Mouse (Mus musculus) neural tube, embryonic 15.5 days (tissue): ENCODE measurements around the gene Exosc2. TPM values are rescaled to one million over a fixed set of nuclear protein-coding genes. Genes with fewer than 3 reads are reported as not detected.
"Not testable (repeated sequence)": the region's sequence is repeated elsewhere in the genome, so short reads cannot be mapped to it uniquely, and the experiment has no call there.

Source experiments
- ATAC-seq: fragments of 200-750 bp; cut with Nextera tagmentation; 2 replicates; pipeline ENCODE4 v1.8.0; 2017; ENCODE audit warnings: mild to moderate bottlenecking, moderate TSS enrichment, moderate library complexity; ENCODE audit not compliant: low FRiP score
- H3K27ac ChIP-seq: fragments of 300-500 bp; sonication (generic); replicated peaks from 2 replicates; pipeline ENCODE4 v1.5.1; 2015; ENCODE audit warnings: mild to moderate bottlenecking, inconsistent platforms
- H3K27me3 ChIP-seq: fragments of 300-500 bp; sonication (generic); replicated peaks from 2 replicates; pipeline ENCODE4 v1.6.1; 2015; ENCODE audit warnings: inconsistent platforms
- H3K36me3 ChIP-seq: fragments of 300-500 bp; sonication (generic); 2 replicates; pipeline ENCODE4 v1.6.1; 2015; ENCODE audit warnings: inconsistent platforms
- H3K4me1 ChIP-seq: fragments of 300-500 bp; sonication (generic); 2 replicates; pipeline ENCODE4 v1.6.1; 2015; ENCODE audit warnings: inconsistent platforms
- H3K4me2 ChIP-seq: fragments of 300-500 bp; sonication (generic); 2 replicates; pipeline ENCODE4 v1.6.1; 2015; ENCODE audit warnings: inconsistent platforms, mild to moderate bottlenecking, moderate library complexity
- H3K4me3 ChIP-seq: fragments of 300-500 bp; sonication (generic); replicated peaks from 2 replicates; pipeline ENCODE4 v1.5.1; 2015; ENCODE audit warnings: mild to moderate bottlenecking, inconsistent platforms
- H3K9ac ChIP-seq: fragments of 300-500 bp; sonication (generic); replicated peaks from 2 replicates; pipeline ENCODE4 v1.6.1; 2015; ENCODE audit warnings: mild to moderate bottlenecking, inconsistent platforms
- H3K9me3 ChIP-seq: fragments of 300-500 bp; sonication (generic); replicated peaks from 2 replicates; pipeline ENCODE4 v1.6.1; 2016; ENCODE audit warnings: inconsistent platforms
- WGBS: fragments of 180-500 bp; shearing (Covaris S2); methylation state at CpG from one replicate; pipeline ENCODE4 v1.1.7; 2015; ENCODE audit warnings: mixed read lengths; 5-methylcytosine and 5-hydroxymethylcytosine counted together
- polyA plus RNA-seq: library from polyadenylated mRNA; unstranded; fragments of >200 nt; fragmentation: Nextera tagmentation; extraction: Ambion mirVana; gene quantifications from 2 replicates; pipeline ENCODE4 v1.2.1, GENCODE M21; 2015

Gene Exosc2
- polyA plus RNA-seq, 1 experiment from 2014 or later, result 40.3 TPM

- not testable (repeated sequence) for H3K27me3 ChIP-seq, H3K9me3 ChIP-seq, ATAC-seq, H3K27ac ChIP-seq, H3K4me2 ChIP-seq, H3K4me1 ChIP-seq, H3K9ac ChIP-seq, H3K4me3 ChIP-seq
- 87% methylated on average over 15 of the region's 15 CpGs for WGBS
- H3K36me3 ChIP-seq, result peaks cover 44% of the 10 kb centered on the region
These were observed 10.7 kb downstream of the Exosc2 start for GRCm38 (mm10) chr2:31681051-31681707.

GRCm38 (mm10) chr2:31681731-31682235 is 11.3 kb downstream of the Exosc2 start:
- Histone ChIP-seq H3K4me2 (no peak overlapping the region), H3K9ac (no peak overlapping the region), H3K27me3 (no peaks in the 10 kb centered on the region), H3K4me1 (no peaks in the 10 kb centered on the region), H3K4me3 (no peak overlapping the region), H3K36me3 (peaks cover 38% of the 10 kb centered on the region), H3K27ac (no peak overlapping the region), H3K9me3 (no peaks in the 10 kb centered on the region)
- ATAC-seq, result no peak
- 81% methylated on average over 6 of the region's 6 CpGs for WGBS

DNA sequence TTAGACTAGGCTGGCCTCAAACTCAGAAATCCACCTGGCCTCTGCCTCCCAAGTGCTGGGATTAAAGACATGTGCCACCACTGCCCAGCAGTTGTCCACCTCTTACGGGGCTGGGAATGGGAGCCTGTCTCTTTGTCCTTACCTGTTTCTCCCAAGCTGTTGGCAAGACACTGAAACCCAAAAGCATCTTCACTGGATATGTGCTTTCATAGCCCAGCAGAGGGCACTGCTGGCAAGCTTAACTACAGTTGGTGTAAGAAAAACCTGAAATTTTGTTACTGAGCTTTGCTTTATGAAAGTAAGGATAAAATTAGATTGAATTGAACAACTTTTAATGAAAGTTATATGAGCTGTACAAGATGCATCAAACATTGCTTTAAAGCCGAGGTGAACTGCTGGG is 13.2 kb downstream of the Exosc2 start:
- Histone ChIP-seq H3K4me1 (peaks cover 6% of the 10 kb centered on the region; the same call in 1 of the 2 replicates), H3K4me3 (no peak overlapping the region), H3K9ac (no peak overlapping the region), H3K36me3 (peaks cover 21% of the 10 kb centered on the region), H3K27ac (no peak overlapping the region), H3K9me3 (no peaks in the 10 kb centered on the region), H3K27me3 (no peaks in the 10 kb centered on the region), H3K4me2 (no peak overlapping the region)
- WGBS, result 21% methylated on average over 2 of the region's 2 CpGs
- no peak for ATAC-seq

DNA sequence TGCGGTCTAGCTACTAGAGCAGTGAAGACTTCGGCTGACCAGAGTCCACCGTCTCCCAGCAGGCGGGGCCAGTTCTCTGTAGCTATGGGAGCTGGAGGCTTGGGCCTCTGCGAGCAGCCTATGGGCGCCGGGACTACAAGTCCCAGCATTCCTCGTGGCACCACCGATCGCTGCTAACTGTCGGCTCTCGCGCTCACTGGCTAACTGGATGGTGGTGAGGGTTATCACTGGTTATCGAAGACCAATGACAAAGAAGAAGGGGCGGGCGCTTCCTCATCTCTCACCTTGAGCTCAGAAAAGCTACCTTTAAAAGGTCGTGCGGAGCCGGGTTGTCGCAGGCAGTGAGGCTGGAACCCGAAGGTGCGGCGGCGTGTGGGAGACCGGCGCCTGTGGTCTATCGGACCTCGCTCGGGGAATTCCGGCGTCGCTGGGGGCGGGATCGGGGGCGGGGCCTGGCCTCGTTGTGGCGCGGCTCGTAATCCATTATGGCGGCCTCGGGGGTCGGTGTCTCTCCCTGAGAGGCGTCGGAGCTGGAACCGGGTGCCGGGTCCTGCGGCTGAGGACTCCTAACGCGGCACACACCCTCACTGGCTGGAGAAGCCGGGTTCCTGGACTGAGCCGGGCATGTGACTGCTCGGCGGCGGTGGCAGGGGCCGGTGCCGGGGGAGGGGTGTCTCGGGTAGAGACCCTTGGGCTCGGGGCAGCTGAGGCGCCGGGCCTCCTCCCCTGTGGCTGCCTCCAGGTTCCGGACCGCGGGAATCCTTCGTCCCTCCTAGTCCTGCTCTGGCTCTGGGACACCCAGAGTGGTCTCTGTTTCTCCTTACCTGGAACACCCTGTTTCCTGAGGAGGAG is 17.8 kb downstream of the Exosc2 start, which contains the start of gene Abl1:
TSS of gene Abl1 (plus strand) at position 303 of the 852 bp plus-strand sequence.
- Histone ChIP-seq H3K27ac (peak within 1 kb of the TSS; percentile 97), H3K36me3 (no peaks in the 10 kb centered on the region), H3K4me2 (peak within 1 kb of the TSS; percentile 83), H3K27me3 (no peaks in the 10 kb centered on the region), H3K9me3 (no peaks in the 10 kb centered on the region), H3K4me3 (peak within 1 kb of the TSS; percentile 92), H3K4me1 (peaks cover 45% of the 10 kb centered on the region), H3K9ac (peak within 1 kb of the TSS; percentile 96)
- peak; percentile 100 for ATAC-seq
- under 1% methylated on average over 64 of the region's 64 CpGs for WGBS

DNA sequence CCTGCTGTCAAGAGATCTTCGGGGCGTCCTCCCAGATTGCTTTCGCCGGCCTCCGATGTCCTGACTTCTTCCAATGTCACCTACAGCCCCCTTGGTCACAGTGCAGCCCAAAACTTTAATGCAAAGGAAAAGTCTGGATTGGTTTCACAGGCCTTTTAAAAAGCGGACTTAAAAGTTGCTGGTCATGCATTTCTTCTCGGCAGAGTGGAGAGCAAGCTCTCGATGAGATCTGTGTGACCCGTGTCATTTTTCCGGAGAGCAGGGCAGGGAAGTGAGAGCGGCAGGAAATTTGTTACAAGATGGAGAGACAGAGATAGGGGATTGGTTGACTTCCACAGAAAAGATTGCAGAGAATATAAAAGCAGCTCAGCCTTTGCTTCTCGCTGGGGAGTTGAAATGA is 18.5 kb downstream of the Exosc2 start:
- under 1% methylated on average over 12 of the region's 12 CpGs for WGBS
- Histone ChIP-seq H3K9me3 (no peaks in the 10 kb centered on the region), H3K36me3 (no peaks in the 10 kb centered on the region), H3K27me3 (no peaks in the 10 kb centered on the region), H3K4me2 (peak overlapping the region; percentile 83), H3K4me1 (peaks cover 45% of the 10 kb centered on the region), H3K27ac (peak overlapping the region; percentile 97), H3K9ac (peak overlapping the region; percentile 96), H3K4me3 (peak overlapping the region; percentile 92)
- no peak for ATAC-seq

GRCm38 (mm10) chr2:31690063-31690462 is 19.5 kb downstream of the Exosc2 start:
- ATAC-seq, result no peak
- Histone ChIP-seq H3K9me3 (no peaks in the 10 kb centered on the region), H3K36me3 (no peaks in the 10 kb centered on the region), H3K4me3 (peak overlapping the region; percentile 92), H3K4me2 (peak overlapping the region; percentile 83), H3K27ac (no peak overlapping the region), H3K4me1 (peaks cover 45% of the 10 kb centered on the region), H3K27me3 (no peaks in the 10 kb centered on the region), H3K9ac (peak overlapping the region; percentile 96; the same call in 1 of the 2 replicates)
- WGBS, result 39% methylated on average over 3 of the region's 3 CpGs

- no peak overlapping the region for H3K4me3 ChIP-seq
- 0 out of 2 replicates have a peak, but pooled peaks cover 3% of the 10 kb centered on the region for H3K4me1 ChIP-seq
- ATAC-seq, result no peak
- H3K9ac ChIP-seq, result no peak overlapping the region
- no peaks in the 10 kb centered on the region for H3K9me3 ChIP-seq
- peaks cover 12% of the 10 kb centered on the region for H3K36me3 ChIP-seq
- H3K27ac ChIP-seq, result no peak overlapping the region
- H3K4me2 ChIP-seq, result no peak overlapping the region
- no peaks in the 10 kb centered on the region for H3K27me3 ChIP-seq
These were observed 27.7 kb downstream of the Exosc2 start for GRCm38 (mm10) chr2:31698209-31698608.

- Histone ChIP-seq H3K9me3 (no peaks in the 10 kb centered on the region), H3K4me2 (no peak overlapping the region), H3K4me1 (0 out of 2 replicates have a peak, but pooled peaks cover 6% of the 10 kb centered on the region), H3K36me3 (peaks cover 6% of the 10 kb centered on the region), H3K4me3 (no peak overlapping the region), H3K27ac (no peak overlapping the region), H3K9ac (no peak overlapping the region), H3K27me3 (no peaks in the 10 kb centered on the region)
- no peak for ATAC-seq
- 58% methylated on average over 7 of the region's 7 CpGs for WGBS
These were observed 30.3 kb downstream of the Exosc2 start for GRCm38 (mm10) chr2:31700545-31701446.

- no peak for ATAC-seq
These were observed 32.7 kb downstream of the Exosc2 start for GRCm38 (mm10) chr2:31703226-31703625.

GRCm38 (mm10) chr2:31705914-31706313 is 35.4 kb downstream of the Exosc2 start:
- no peak overlapping the region for H3K27ac ChIP-seq
- ATAC-seq, result no peak
- no peak overlapping the region for H3K9ac ChIP-seq
- no peaks in the 10 kb centered on the region for H3K36me3 ChIP-seq
- H3K4me2 ChIP-seq, result no peak overlapping the region
- no peaks in the 10 kb centered on the region for H3K27me3 ChIP-seq
- H3K4me1 ChIP-seq, result 0 out of 2 replicates have a peak, but pooled peaks cover 4% of the 10 kb centered on the region
- no peaks in the 10 kb centered on the region for H3K9me3 ChIP-seq
- H3K4me3 ChIP-seq, result no peak overlapping the region

More at GRCm38 (mm10) chr2:31703226-31703625, 32.7 kb downstream of the Exosc2 start:
- Histone ChIP-seq H3K9ac (no peak overlapping the region), H3K4me1 (0 out of 2 replicates have a peak, but pooled peaks cover 6% of the 10 kb centered on the region), H3K4me2 (no peak overlapping the region), H3K27me3 (no peaks in the 10 kb centered on the region), H3K4me3 (no peak overlapping the region), H3K9me3 (no peaks in the 10 kb centered on the region), H3K27ac (no peak overlapping the region), H3K36me3 (no peaks in the 10 kb centered on the region)

DNA sequence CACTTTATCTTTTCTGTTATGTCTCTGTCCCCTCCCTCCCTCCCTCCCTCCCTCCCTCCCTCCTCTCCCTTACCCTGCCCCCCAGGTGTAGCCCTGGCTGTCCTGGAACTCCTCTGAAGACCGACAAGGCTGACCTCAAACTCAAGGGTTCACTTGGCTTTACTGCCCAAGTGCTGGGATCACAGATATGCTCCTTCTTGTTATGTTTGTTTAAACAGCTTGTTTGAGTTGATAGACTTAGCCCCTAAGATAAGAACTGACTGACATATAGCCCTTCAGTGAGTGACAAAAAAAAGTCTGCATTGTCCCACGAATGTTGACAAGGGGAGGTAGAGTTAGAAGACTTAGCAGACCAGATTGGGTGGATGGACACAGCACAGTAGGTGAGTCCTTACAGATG is 36.0 kb downstream of the Exosc2 start:
- Histone ChIP-seq H3K9me3 (no peaks in the 10 kb centered on the region), H3K27ac (no peak overlapping the region), H3K27me3 (no peaks in the 10 kb centered on the region), H3K4me2 (no peak overlapping the region), H3K36me3 (no peaks in the 10 kb centered on the region), H3K4me1 (0 out of 2 replicates have a peak, but pooled peaks cover 3% of the 10 kb centered on the region), H3K9ac (no peak overlapping the region), H3K4me3 (no peak overlapping the region)
- 83% methylated on average over 2 of the region's 2 CpGs for WGBS
- ATAC-seq, result no peak
